Mouse (Mus musculus): ENCODE results near the gene Myo16. TPM values are rescaled to one million over a fixed set of nuclear protein-coding genes. Genes with fewer than 3 reads are reported as not detected.

Myo16 gene
- polyA plus RNA-seq, 1 experiment: not detected

- TF ChIP-seq EP300 (IDR thresholded peaks at IDR 0.05; ENCODE audit: insufficient read depth, low read depth, low read length): no peak
- TF ChIP-seq CTCF (IDR thresholded peaks at IDR 0.05; ENCODE audit: low read depth, low read length): no peak
- Histone ChIP-seq H3K4me1 (ENCODE audit: control insufficient read depth, insufficient read depth, low read length) (no peaks in the 10 kb centered on the region), H3K9ac (ENCODE audit: low read depth, poor library complexity, severe bottlenecking) (no peak overlapping the region), H3K9me3 (replicated peaks; ENCODE audit: control insufficient read depth, insufficient read depth, low read length, poor library complexity, severe bottlenecking) (no peaks in the 10 kb centered on the region), H3K27me3 (ENCODE audit: control insufficient read depth, insufficient read depth, low read length, poor library complexity, severe bottlenecking) (no peaks in the 10 kb centered on the region; the same call in 1 of the 2 replicates), H3K36me3 (ENCODE audit: control insufficient read depth, insufficient read depth, low read length, poor library complexity, severe bottlenecking) (no peaks in the 10 kb centered on the region), H3K27ac (ENCODE audit: insufficient read depth, low read length) (no peak overlapping the region), H3K4me3 (ENCODE audit: low read depth, low read length) (no peak overlapping the region)
Observed at GRCm38 (mm10) chr8:10598889-10599288, 445.2 kb downstream of the Myo16 start.

GRCm38 (mm10) chr8:10606028-10606815 is 452.5 kb downstream of the Myo16 start:
- Histone ChIP-seq H3K4me3 (ENCODE audit: low read depth, low read length) (no peak overlapping the region), H3K27me3 (ENCODE audit: control insufficient read depth, insufficient read depth, low read length, poor library complexity, severe bottlenecking) (no peaks in the 10 kb centered on the region), H3K9me3 (replicated peaks; ENCODE audit: control insufficient read depth, insufficient read depth, low read length, poor library complexity, severe bottlenecking) (no peaks in the 10 kb centered on the region), H3K9ac (ENCODE audit: low read depth, poor library complexity, severe bottlenecking) (no peak overlapping the region), H3K36me3 (ENCODE audit: control insufficient read depth, insufficient read depth, low read length, poor library complexity, severe bottlenecking) (no peaks in the 10 kb centered on the region), H3K27ac (ENCODE audit: insufficient read depth, low read length) (no peak overlapping the region), H3K4me1 (ENCODE audit: control insufficient read depth, insufficient read depth, low read length) (no peaks in the 10 kb centered on the region)
- TF ChIP-seq EP300 (IDR thresholded peaks at IDR 0.05; ENCODE audit: insufficient read depth, low read depth, low read length): no peak
- no peak for TF ChIP-seq CTCF (IDR thresholded peaks at IDR 0.05; ENCODE audit: low read depth, low read length)
- TF ChIP-seq POLR2A (IDR thresholded peaks at IDR 0.05; ENCODE audit: insufficient read depth, low read length): no peak

- H3K4me3 ChIP-seq (ENCODE audit: low read depth, low read length): no peak overlapping the region
- no peaks in the 10 kb centered on the region for H3K27me3 ChIP-seq (ENCODE audit: control insufficient read depth, insufficient read depth, low read length, poor library complexity, severe bottlenecking)
- no peaks in the 10 kb centered on the region for H3K9me3 ChIP-seq (replicated peaks; ENCODE audit: control insufficient read depth, insufficient read depth, low read length, poor library complexity, severe bottlenecking)
- H3K27ac ChIP-seq (ENCODE audit: insufficient read depth, low read length): no peak overlapping the region
- no peak for TF ChIP-seq CTCF (IDR thresholded peaks at IDR 0.05; ENCODE audit: low read depth, low read length)
- TF ChIP-seq EP300 (IDR thresholded peaks at IDR 0.05; ENCODE audit: insufficient read depth, low read depth, low read length): no peak
- H3K4me1 ChIP-seq (ENCODE audit: control insufficient read depth, insufficient read depth, low read length): no peaks in the 10 kb centered on the region
- H3K9ac ChIP-seq (ENCODE audit: low read depth, poor library complexity, severe bottlenecking): no peak overlapping the region
- H3K36me3 ChIP-seq (ENCODE audit: control insufficient read depth, insufficient read depth, low read length, poor library complexity, severe bottlenecking): no peaks in the 10 kb centered on the region
Observed at GRCm38 (mm10) chr8:10606816-10607209, 453.1 kb downstream of the Myo16 start.

GRCm38 (mm10) chr8:10611636-10612035 is 457.9 kb downstream of the Myo16 start:
- no peak for TF ChIP-seq POLR2A (IDR thresholded peaks at IDR 0.05; ENCODE audit: insufficient read depth, low read length)
- no peak for TF ChIP-seq EP300 (IDR thresholded peaks at IDR 0.05; ENCODE audit: insufficient read depth, low read depth, low read length)
- TF ChIP-seq CTCF (IDR thresholded peaks at IDR 0.05; ENCODE audit: low read depth, low read length): no peak
- Histone ChIP-seq H3K27me3 (ENCODE audit: control insufficient read depth, insufficient read depth, low read length, poor library complexity, severe bottlenecking) (no peaks in the 10 kb centered on the region), H3K4me1 (ENCODE audit: control insufficient read depth, insufficient read depth, low read length) (no peaks in the 10 kb centered on the region), H3K36me3 (ENCODE audit: control insufficient read depth, insufficient read depth, low read length, poor library complexity, severe bottlenecking) (no peaks in the 10 kb centered on the region), H3K9me3 (replicated peaks; ENCODE audit: control insufficient read depth, insufficient read depth, low read length, poor library complexity, severe bottlenecking) (no peaks in the 10 kb centered on the region), H3K27ac (ENCODE audit: insufficient read depth, low read length) (no peak overlapping the region), H3K9ac (ENCODE audit: low read depth, poor library complexity, severe bottlenecking) (no peak overlapping the region), H3K4me3 (ENCODE audit: low read depth, low read length) (no peak overlapping the region)

- no peak overlapping the region for H3K4me3 ChIP-seq (ENCODE audit: low read depth, low read length)
- H3K36me3 ChIP-seq (ENCODE audit: control insufficient read depth, insufficient read depth, low read length, poor library complexity, severe bottlenecking): no peaks in the 10 kb centered on the region
- no peaks in the 10 kb centered on the region for H3K27me3 ChIP-seq (ENCODE audit: control insufficient read depth, insufficient read depth, low read length, poor library complexity, severe bottlenecking)
- TF ChIP-seq EP300 (IDR thresholded peaks at IDR 0.05; ENCODE audit: insufficient read depth, low read depth, low read length) (no peak), POLR2A (IDR thresholded peaks at IDR 0.05; ENCODE audit: insufficient read depth, low read length) (no peak), CTCF (IDR thresholded peaks at IDR 0.05; ENCODE audit: low read depth, low read length) (no peak)
- H3K4me1 ChIP-seq (ENCODE audit: control insufficient read depth, insufficient read depth, low read length): no peaks in the 10 kb centered on the region
- H3K27ac ChIP-seq (ENCODE audit: insufficient read depth, low read length): no peak overlapping the region
- no peak overlapping the region for H3K9ac ChIP-seq (ENCODE audit: low read depth, poor library complexity, severe bottlenecking)
- H3K9me3 ChIP-seq (replicated peaks; ENCODE audit: control insufficient read depth, insufficient read depth, low read length, poor library complexity, severe bottlenecking): no peaks in the 10 kb centered on the region; the same call in 1 of the 2 replicates
Observed at GRCm38 (mm10) chr8:10613371-10613770, 459.7 kb downstream of the Myo16 start.

- Histone ChIP-seq H3K27ac (ENCODE audit: insufficient read depth, low read length) (no peak overlapping the region), H3K36me3 (ENCODE audit: control insufficient read depth, insufficient read depth, low read length, poor library complexity, severe bottlenecking) (no peaks in the 10 kb centered on the region), H3K4me3 (ENCODE audit: low read depth, low read length) (no peak overlapping the region), H3K27me3 (ENCODE audit: control insufficient read depth, insufficient read depth, low read length, poor library complexity, severe bottlenecking) (no peaks in the 10 kb centered on the region), H3K9me3 (replicated peaks; ENCODE audit: control insufficient read depth, insufficient read depth, low read length, poor library complexity, severe bottlenecking) (no peaks in the 10 kb centered on the region; the same call in none of the 2 replicates), H3K4me1 (ENCODE audit: control insufficient read depth, insufficient read depth, low read length) (no peaks in the 10 kb centered on the region), H3K9ac (ENCODE audit: low read depth, poor library complexity, severe bottlenecking) (no peak overlapping the region)
- TF ChIP-seq CTCF (IDR thresholded peaks at IDR 0.05; ENCODE audit: low read depth, low read length) (no peak), POLR2A (IDR thresholded peaks at IDR 0.05; ENCODE audit: insufficient read depth, low read length) (no peak), EP300 (IDR thresholded peaks at IDR 0.05; ENCODE audit: insufficient read depth, low read depth, low read length) (no peak)
Observed at GRCm38 (mm10) chr8:10619689-10620088, 466.0 kb downstream of the Myo16 start.

Measured in ES-Bruce4 (cell line).